Mouse (Mus musculus) liver, postnatal 0 days (tissue): Measurements from ENCODE around the gene B3gnt2. TPM values are rescaled to one million over a fixed set of nuclear protein-coding genes. Genes with fewer than 3 reads are reported as not detected.

ENCODE experiments used
- ATAC-seq: fragments of 200-750 bp; cut with Nextera tagmentation; 2 replicates; pipeline ENCODE4 v1.8.0; 2017; ENCODE audit warnings: mild to moderate bottlenecking, moderate library complexity
- DNase-seq: peaks from one replicate; pipeline ENCODE4 v3.0.0-alpha.2; 2016
- H3K27ac ChIP-seq: fragments of 300-500 bp; sonication (generic); 2 replicates; pipeline ENCODE4 v1.5.1; 2014; ENCODE audit warnings: antibody characterized with exemption, moderate library complexity, mild to moderate bottlenecking, low read depth
- H3K27me3 ChIP-seq: fragments of 300-500 bp; sonication (generic); 2 replicates; pipeline ENCODE4 v1.6.1; 2014; ENCODE audit warnings: low read length, control low read depth, mixed read lengths; ENCODE audit not compliant: insufficient read depth
- H3K36me3 ChIP-seq: fragments of 300-500 bp; sonication (generic); replicated peaks from 2 replicates; pipeline ENCODE4 v1.6.1; 2014; ENCODE audit warnings: mild to moderate bottlenecking, control low read depth, low read length, moderate library complexity, mixed read lengths; ENCODE audit not compliant: insufficient read depth
- H3K4me1 ChIP-seq: fragments of 300-500 bp; sonication (generic); 2 replicates; pipeline ENCODE4 v1.6.1; 2014; ENCODE audit warnings: antibody characterized with exemption, mild to moderate bottlenecking, control low read depth; ENCODE audit not compliant: insufficient read depth
- H3K4me2 ChIP-seq: fragments of 300-500 bp; sonication (generic); 2 replicates; pipeline ENCODE4 v1.6.1; 2014; ENCODE audit warnings: low read depth, mild to moderate bottlenecking, low read length, moderate library complexity, mixed read lengths
- H3K4me3 ChIP-seq: fragments of 300-500 bp; sonication (generic); 2 replicates; pipeline ENCODE4 v1.5.1; 2014; ENCODE audit warnings: low read depth, low read length
- H3K9ac ChIP-seq: fragments of 300-500 bp; sonication (generic); replicated peaks from 2 replicates; pipeline ENCODE4 v1.6.1; 2014; ENCODE audit warnings: mild to moderate bottlenecking, moderate library complexity
- H3K9me3 ChIP-seq: fragments of 300-500 bp; sonication (generic); 2 replicates; pipeline ENCODE4 v1.6.1; 2016; ENCODE audit warnings: mild to moderate bottlenecking, control low read depth, low read length, mixed read lengths
- CTCF ChIP-seq: sonication (generic); IDR thresholded peaks from 2 replicates; pipeline ENCODE4 v1.5.1; 2016; ENCODE audit warnings: antibody characterized with exemption, low read depth
- EP300 ChIP-seq: IDR thresholded peaks from 2 replicates; pipeline ENCODE4 v1.6.1; 2016; ENCODE audit warnings: antibody characterized with exemption, low read depth, mild to moderate bottlenecking
- WGBS: fragments of 180-500 bp; shearing (Covaris S2); extraction: QIAGEN DNeasy Blood & Tissue Kit; methylation state at CpG from one replicate; pipeline ENCODE4 v1.1.7; 2014; ENCODE audit not compliant: insufficient replicate concordance; 5-methylcytosine and 5-hydroxymethylcytosine counted together
- polyA plus RNA-seq: library from polyadenylated mRNA; unstranded; fragments of >200 nt; fragmentation: Nextera tagmentation; extraction: Ambion mirVana; gene quantifications from 2 replicates; pipeline ENCODE4 v1.2.1, GENCODE M21; 2015

B3gnt2 gene
- polyA plus RNA-seq, 1 experiment from 2014 or later = 10.0 TPM

DNA sequence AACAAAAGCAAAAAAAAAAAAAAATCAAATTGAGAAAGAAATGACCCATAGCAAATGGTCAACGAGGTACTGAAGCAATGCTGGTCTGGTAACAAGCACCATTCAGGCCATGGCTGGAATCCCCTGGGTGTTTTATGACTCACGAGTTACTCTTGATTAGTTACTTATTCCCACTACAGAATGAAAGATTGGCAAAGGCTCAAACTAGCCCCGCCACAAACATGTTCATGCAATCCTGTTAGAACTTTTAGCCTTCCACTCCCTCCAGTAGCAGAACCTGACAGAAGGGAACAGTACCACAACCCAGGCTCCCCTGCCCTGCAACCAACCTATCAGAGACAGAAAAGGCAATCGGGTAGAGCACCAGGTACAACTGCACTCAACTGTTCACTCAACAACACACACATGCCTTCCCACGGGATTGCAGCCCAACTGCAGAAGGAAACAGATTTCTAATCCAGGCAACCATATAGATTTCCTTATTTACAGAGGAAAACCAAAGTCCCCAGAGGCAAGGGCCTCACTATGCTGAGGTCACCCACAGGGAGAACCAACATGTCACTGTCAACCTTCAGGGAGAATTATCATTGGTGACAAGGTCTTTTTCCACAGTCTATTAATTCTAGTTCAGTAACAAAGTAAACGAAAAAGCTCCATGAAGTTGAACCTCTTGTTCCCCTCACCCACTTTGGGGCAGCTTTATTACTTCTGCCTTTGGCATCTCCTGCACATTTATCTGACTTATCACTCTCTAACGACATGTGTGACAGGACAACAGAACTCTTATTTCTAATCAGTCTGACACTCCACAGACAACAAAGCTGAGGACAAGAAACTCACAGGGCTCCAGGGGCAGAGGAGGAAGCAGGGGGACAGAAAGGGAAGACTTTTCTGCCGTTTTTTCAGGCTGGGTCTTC, 12.8 kb downstream of the B3gnt2 start:
- ATAC-seq (peak; percentile 60), DNase-seq (no peak)
- Histone ChIP-seq H3K27ac (peak overlapping the region; percentile 72), H3K36me3 (no peaks in the 10 kb centered on the region), H3K27me3 (no peaks in the 10 kb centered on the region), H3K9ac (no peak overlapping the region), H3K4me2 (peak overlapping the region; percentile 54), H3K4me1 (peaks cover 88% of the 10 kb centered on the region), H3K4me3 (no peak overlapping the region), H3K9me3 (no peaks in the 10 kb centered on the region)
- TF ChIP-seq EP300 = no peak
- 18% methylated on average over 8 of the region's 8 CpGs for WGBS

DNA sequence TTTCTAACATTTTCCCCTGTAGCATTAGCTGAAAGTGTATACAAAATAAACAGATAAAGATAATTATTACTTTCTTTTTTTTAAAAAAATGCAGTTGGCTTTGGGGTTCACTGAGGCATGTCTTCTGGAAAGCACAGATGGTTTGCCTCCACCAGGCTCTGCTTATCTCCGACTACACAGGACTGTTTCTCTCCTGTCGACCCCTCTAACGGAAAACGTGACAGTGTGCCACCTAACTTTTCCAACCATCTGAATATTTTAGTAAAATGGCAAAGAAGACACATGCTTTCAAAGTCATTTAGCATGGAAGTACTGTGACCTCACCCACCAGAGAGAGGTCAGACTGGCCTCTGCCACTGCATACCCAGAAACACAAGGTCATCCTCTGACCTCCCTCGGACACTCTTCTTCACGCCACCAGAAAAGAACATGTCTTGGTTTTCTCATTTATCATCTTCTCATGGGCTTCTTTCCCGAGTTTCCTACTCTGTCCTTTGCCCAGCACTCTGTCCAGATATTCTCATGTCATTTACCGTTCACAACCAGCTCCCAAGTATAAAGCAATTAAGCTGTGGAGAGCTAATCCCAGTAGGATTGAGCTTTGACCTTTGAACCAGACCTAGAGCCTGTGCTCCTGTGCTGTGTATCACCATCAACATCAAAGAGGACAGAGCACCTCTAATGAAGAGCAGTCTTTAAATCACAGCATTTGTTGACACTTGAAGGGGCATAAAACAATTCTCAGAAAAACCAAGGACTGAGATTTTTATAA, 13.6 kb downstream of the B3gnt2 start:
- ATAC-seq = peak; percentile 59
- Histone ChIP-seq H3K9me3 (no peaks in the 10 kb centered on the region), H3K27ac (peak overlapping the region; percentile 72), H3K36me3 (no peaks in the 10 kb centered on the region), H3K9ac (peak overlapping the region; percentile 36; the same call in 1 of the 2 replicates), H3K4me1 (peaks cover 86% of the 10 kb centered on the region), H3K4me3 (no peak overlapping the region), H3K4me2 (peak overlapping the region; percentile 54), H3K27me3 (no peaks in the 10 kb centered on the region)
- no peak for DNase-seq
- WGBS = 28% methylated on average over 8 of the region's 8 CpGs
- TF ChIP-seq CTCF (no peak), EP300 (peak; percentile 83)

DNA sequence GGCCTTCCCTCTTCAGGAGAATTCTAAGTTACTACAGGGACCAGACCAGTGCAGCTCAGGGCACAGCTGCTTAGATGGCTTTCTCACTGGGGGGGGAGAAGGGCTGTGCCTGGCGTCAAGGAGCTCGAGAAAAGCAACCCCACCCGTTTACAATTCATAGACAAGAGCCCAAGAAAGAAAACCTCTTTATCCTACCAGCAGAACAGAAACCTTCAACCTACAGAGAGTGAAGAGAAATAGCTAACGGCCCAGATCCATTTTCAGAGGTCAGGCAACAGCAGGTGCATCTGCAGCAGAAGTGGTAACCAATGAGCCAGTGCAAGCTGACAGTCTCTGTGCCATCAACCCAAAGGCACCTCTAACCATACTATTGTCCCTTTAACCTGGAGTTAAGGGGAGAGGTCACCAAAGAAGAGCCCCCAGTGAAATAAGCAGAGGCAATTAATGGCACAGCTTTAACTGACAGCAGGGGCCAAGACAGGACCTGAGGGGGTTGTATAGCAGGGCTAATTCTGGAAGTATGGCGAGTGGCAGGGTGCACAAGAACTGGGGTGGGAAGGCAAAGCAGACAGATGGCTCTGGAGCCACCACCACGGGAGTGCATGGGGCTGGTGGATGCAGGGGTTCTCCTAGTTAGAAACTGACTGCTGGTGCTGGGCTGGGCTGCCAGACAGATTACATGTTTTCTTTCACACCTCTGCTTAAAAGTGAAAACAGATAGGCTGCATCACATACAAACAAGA, 14.5 kb downstream of the B3gnt2 start:
- H3K4me1 ChIP-seq = peaks cover 86% of the 10 kb centered on the region
- TF ChIP-seq EP300 = no peak
- no peak for TF ChIP-seq CTCF
- no peaks in the 10 kb centered on the region for H3K9me3 ChIP-seq
- H3K4me3 ChIP-seq = no peak overlapping the region
- 27% methylated on average over 6 of the region's 6 CpGs for WGBS
- H3K4me2 ChIP-seq = peak overlapping the region; percentile 52
- 0 out of 2 replicates have a peak overlapping the region, but pooled peaks have one; percentile 9 for H3K9ac ChIP-seq
- H3K27ac ChIP-seq = peak overlapping the region; percentile 72
- ATAC-seq (no peak), DNase-seq (no peak)
- no peaks in the 10 kb centered on the region for H3K27me3 ChIP-seq
- 0 out of 2 replicates have a peak, but pooled peaks cover under 1% of the 10 kb centered on the region for H3K36me3 ChIP-seq

DNA sequence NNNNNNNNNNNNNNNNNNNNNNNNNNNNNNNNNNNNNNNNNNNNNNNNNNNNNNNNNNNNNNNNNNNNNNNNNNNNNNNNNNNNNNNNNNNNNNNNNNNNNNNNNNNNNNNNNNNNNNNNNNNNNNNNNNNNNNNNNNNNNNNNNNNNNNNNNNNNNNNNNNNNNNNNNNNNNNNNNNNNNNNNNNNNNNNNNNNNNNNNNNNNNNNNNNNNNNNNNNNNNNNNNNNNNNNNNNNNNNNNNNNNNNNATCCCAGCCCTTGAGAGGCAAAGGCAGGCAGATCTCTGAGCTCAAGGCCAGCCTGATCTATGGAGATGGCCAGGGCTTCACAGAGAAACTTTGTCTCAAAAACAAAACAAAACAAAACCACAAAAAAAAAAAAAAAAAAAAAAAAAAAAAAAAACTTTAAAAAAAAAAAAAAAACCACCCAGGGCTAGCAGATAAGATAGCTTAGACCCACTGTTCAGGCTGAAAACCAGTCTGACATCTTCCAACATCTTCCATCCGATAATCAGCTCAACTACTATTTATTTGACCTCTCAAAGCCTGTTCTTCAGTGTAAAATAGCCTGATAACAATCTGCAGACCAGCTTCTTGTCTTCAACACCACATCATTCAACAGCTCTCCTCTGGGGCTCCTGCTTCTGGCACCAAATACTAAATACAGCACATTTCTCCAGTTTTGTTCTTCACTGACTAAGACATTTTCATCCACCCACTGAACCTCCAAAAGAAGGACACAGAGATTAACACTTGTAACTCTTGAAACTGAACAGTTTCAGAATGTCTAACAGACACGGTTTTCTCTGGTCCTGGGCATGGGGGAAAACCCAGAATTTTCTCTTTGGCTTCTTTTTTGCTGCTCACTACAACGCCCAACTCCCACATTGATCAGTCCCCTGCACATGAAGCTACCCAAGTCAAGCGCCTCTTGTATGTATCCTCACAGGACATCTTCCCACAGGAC, 15.7 kb downstream of the B3gnt2 start:
- H3K4me2 ChIP-seq = peak overlapping the region; percentile 52; the same call in 1 of the 2 replicates
- H3K4me1 ChIP-seq = peaks cover 83% of the 10 kb centered on the region
- ATAC-seq = no peak
- no peak overlapping the region for H3K4me3 ChIP-seq
- H3K27me3 ChIP-seq = no peaks in the 10 kb centered on the region
- no peaks in the 10 kb centered on the region for H3K9me3 ChIP-seq
- H3K36me3 ChIP-seq = peaks cover 8% of the 10 kb centered on the region; the same call in 1 of the 2 replicates
- H3K9ac ChIP-seq = no peak overlapping the region
- H3K27ac ChIP-seq = peak overlapping the region; percentile 81
- no peak for DNase-seq
- TF ChIP-seq CTCF = no peak
- TF ChIP-seq EP300 = no peak
- WGBS = 44% methylated on average over 4 of the region's 4 CpGs

DNA sequence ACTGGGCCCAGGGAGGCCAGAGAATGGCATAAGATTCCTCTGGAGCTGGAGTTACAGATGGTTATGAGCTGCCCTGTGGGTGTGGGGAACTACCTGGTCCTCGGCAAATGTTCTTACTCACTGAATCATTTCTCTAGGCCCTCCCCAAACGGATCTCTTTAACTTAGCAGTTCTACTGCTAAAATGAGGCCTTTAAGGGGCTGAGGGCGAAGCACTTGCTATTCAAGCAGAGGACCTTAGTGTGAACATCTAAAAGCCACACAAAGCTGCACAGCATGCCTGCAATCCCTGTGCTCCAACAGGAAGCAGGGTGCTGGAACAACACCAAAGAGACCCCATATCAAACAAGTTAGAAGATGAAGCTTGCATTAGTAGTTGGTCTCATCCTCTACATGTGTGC, 21.3 kb downstream of the B3gnt2 start:
- no peak for ATAC-seq
- DNase-seq = no peak
- Histone ChIP-seq H3K4me3 (no peak overlapping the region), H3K9me3 (no peaks in the 10 kb centered on the region), H3K4me1 (peaks cover 50% of the 10 kb centered on the region), H3K27me3 (no peaks in the 10 kb centered on the region), H3K4me2 (no peak overlapping the region), H3K27ac (no peak overlapping the region), H3K9ac (no peak overlapping the region), H3K36me3 (peaks cover 25% of the 10 kb centered on the region)
- 55% methylated on average over 3 of the region's 3 CpGs for WGBS
- TF ChIP-seq EP300 = no peak
- TF ChIP-seq CTCF = no peak
